8 mouse cellular contexts compared by ENCODE assay signal in the genomic region with DNA sequence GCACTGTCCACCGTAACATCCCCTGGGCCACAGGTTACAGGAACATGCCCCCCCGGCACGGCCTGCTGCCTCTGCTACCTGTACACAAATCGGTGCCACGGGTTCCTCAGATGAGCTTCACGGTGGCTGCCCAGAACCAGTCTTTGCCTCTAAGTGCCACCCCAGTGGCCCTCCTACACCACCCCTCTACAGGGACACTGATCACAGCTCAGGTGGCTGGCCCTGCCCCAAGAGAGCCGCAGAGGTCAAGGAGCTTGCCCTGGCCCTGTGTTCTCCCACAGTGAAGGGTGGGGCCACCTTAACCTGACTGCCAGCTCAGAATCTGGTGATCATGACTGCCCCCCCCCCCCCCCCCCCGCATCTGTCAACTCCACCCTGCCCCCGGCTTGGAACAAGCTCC. TPM values are rescaled to one million over a fixed set of nuclear protein-coding genes. Genes with fewer than 3 reads are reported as not detected.
DNase-seq lines count a peak whose midpoint lies in the region.

A gene (plus strand): TSS at position 378 of the 400 bp plus-strand sequence.

- peak within 1 kb of the TSS; percentile 91 for H3K27ac ChIP-seq in forebrain, embryonic 10.5 days

- 86% methylated on average over 9 of the region's 9 CpGs for WGBS in forebrain, embryonic 10.5 days

- peaks cover 58% of the 10 kb centered on the region for H3K4me1 ChIP-seq in forebrain, embryonic 10.5 days

- H3K9me3 ChIP-seq in forebrain, embryonic 10.5 days = no peaks in the 10 kb centered on the region

- no peaks in the 10 kb centered on the region for H3K27me3 ChIP-seq in forebrain, embryonic 10.5 days (ENCODE audit: poor library complexity, severe bottlenecking)

- intact Hi-C loops in heart, postnatal 10 days (cut with DNase I) = no loop called here

- DNase-seq in left cerebral cortex, adult 18-20 months (ENCODE audit: low spot score in 2 of 2) = no peak
- no peak for DNase-seq in left cerebral cortex, adult 9 months (ENCODE audit: low spot score in 2 of 2)
- DNase-seq in forebrain, embryonic 10.5 days (ENCODE audit: extremely low spot score, low spot score) = no peak
- DNase-seq in heart, postnatal 10 days = peak; percentile 45 to 71
- no peak for DNase-seq in layer of hippocampus, postnatal 14 days (ENCODE audit: low spot score in 2 of 2)
- peak; percentile 66 for DNase-seq in lung, postnatal 25 days (ENCODE audit: low spot score)
- DNase-seq in adipocyte (ENCODE audit: low spot score) = no peak
- no peak for DNase-seq in right cerebral cortex, postnatal 25 days

- H3K36me3 ChIP-seq in forebrain, embryonic 10.5 days (replicated peaks) = peaks cover 56% of the 10 kb centered on the region

- H3K4me3 ChIP-seq in forebrain, embryonic 10.5 days = peak within 1 kb of the TSS; percentile 93

RNA-seq across cellular contexts. Expression of the gene that starts here (rescaled TPM):
- 100 to 1,000 TPM; 120 to 125 TPM for total RNA-seq in left cerebral cortex, adult 18-20 months (2021)
- polyA plus RNA-seq in forebrain, embryonic 10.5 days (2016; fragmentation: Nextera tagmentation; extraction: Ambion mirVana) = 163 and 165 TPM in 2 replicates
- 10 to 100 TPM; 62.3 to 67.2 TPM for total RNA-seq in heart, postnatal 10 days (2021)
- 100 to 1,000 TPM in 1 of 2 experiments, 10 to 100 TPM in 1; 98.2 to 103 TPM for total RNA-seq in layer of hippocampus, postnatal 14 days (2021)

Comparison
In these comparisons a context has a peak if more than half of its experiments do, and no peak if none do; other contexts are left out.
1. DNase-seq: peak in heart, postnatal 10 days (2 of 2) and lung, postnatal 25 days (single experiment); none in left cerebral cortex, adult 18-20 months (0 of 2), left cerebral cortex, adult 9 months (0 of 2), forebrain, embryonic 10.5 days (single experiment), layer of hippocampus, postnatal 14 days (0 of 2), adipocyte (single experiment) and right cerebral cortex, postnatal 25 days (single experiment).